Mouse (Mus musculus): ENCODE measurements around the gene Cd247.

The Cd247 gene

DNA sequence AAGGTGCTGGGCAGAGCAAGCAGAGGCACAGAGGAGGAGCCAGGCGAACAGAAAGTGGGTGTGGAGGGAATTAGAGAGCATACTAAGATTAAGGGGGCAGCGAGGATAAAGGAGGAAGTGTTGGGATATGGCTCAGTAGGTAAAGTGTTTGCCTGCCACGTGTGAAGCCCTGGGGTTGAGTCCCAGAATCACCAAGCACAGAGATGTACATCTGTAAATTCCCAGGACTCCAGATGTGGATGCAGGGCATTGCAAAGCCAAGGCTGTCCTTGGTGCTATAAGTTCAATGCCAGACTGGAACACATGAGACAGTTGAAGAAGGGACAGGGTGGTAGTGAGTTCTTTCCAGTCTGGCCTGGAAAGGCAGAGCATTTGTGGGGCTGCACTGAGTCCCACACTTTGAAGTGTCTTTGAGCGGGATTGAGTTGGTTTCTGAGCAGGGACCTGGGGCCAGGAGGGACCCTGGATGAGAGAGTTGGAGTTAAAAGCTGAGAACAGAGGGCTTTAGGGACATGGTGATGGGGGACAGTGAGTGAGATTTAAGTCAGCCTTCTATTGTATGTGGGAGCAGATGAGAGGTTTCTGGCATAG is 64.7 kb downstream of the Cd247 start:
- DNase-seq (ENCODE audit: low spot score): no peak

DNA sequence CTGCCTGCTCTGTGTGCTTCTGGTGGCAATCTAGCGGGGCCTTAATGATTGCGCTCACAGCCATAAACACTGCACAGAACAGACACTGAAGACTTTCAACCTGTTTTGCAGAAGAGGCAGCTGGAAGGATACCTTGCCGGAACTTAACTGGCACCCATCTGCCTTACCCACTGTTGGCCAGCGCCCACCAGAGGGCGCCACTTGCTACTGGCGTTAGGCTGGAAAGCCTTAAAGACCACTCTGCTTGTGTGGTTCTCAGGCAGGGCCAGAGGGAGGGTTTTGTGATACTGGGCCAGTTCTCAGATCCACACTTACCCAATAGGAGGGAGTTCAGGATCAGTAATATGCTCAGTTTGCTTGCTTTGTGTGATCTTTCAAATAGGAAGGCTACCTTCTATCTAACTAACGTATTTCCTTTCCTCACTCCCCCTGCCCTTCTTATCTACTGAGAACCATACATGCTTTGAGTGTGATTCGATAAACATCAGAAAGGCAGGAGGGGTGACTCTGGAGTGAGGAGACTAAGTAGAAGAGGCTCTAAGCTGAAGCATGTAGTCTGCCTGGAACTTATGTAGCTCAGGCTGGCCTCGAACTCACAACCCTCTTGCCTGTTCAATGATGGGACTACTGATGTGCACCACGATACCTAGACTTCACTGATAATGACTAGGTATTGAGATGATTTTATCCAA is 65.4 kb downstream of the Cd247 start:
- DNase-seq (ENCODE audit: low spot score): peak; percentile 24

DNA sequence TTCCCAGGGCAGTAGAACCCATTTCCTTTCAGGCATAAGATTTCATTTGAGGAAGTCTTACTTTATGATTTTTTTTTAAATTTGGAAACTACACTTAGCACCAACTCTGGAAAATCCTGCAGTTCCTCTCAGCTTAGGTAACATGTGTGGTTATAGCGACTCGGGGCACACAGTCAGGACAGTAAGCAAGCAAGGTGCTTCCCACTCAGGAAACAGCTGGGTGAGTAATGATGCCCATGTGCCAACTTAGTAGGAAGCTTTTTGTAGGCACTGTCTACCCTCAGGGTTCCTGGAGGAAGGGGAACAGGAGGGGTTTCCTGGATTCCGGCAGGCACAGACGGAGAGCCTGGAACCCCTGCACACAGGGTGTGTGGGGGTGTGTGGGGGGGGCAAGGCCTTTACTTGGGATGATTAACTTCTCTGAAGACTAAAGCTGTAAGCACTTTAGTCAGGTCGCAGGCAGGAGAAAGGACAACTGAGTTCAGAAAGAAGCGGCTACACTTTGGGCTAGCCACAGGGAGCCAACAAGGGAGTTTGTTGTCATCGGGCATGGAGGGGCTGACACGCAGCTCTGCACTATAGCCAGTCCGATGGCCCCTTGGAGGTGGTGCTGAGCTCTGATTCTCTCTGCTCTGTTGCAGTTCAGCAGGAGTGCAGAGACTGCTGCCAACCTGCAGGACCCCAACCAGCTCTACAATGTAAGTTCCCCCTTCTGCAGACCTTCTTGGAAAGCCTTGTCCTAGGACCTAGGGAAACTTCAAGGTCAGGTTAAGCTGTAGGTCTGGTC is 67.5 kb downstream of the Cd247 start:
- no peak for DNase-seq (ENCODE audit: low spot score)

DNA sequence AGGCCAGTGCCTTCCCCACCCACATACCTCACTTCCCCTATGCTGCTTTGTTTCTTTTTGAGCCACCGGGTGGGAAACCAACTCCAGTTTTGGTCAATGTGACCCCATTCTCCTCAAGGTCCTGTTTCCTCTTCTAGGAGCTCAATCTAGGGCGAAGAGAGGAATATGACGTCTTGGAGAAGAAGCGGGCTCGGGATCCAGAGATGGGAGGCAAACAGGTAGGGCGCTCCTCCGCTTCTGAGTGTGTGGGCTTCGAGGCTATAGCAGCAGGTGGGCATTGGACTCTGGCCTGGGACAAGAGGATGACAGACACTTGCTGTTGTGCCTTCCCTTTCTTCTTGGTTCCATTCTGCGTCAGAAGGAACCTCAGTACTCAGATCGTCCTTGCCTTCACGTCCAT is 68.8 kb downstream of the Cd247 start:
- DNase-seq (ENCODE audit: low spot score): no peak

DNA sequence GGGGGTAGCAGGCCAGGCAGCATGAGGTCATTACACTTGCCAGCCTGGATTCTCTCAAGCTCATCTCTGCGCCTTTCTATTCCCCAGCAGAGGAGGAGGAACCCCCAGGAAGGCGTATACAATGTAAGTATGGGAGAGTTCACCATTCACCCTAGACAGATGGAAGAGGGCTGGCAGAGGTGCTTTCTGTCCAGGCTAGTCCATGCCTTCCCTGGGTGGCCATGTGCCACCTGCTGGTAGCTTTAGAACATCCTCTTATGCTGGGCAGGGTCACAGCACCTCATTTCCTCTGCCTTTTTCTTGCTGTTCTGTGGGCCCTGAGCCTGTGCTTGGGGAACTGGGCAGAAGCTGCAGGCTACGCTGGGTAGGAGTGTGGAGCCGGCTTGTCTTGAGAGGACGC is 69.9 kb downstream of the Cd247 start:
- DNase-seq (ENCODE audit: low spot score): no peak

DNA sequence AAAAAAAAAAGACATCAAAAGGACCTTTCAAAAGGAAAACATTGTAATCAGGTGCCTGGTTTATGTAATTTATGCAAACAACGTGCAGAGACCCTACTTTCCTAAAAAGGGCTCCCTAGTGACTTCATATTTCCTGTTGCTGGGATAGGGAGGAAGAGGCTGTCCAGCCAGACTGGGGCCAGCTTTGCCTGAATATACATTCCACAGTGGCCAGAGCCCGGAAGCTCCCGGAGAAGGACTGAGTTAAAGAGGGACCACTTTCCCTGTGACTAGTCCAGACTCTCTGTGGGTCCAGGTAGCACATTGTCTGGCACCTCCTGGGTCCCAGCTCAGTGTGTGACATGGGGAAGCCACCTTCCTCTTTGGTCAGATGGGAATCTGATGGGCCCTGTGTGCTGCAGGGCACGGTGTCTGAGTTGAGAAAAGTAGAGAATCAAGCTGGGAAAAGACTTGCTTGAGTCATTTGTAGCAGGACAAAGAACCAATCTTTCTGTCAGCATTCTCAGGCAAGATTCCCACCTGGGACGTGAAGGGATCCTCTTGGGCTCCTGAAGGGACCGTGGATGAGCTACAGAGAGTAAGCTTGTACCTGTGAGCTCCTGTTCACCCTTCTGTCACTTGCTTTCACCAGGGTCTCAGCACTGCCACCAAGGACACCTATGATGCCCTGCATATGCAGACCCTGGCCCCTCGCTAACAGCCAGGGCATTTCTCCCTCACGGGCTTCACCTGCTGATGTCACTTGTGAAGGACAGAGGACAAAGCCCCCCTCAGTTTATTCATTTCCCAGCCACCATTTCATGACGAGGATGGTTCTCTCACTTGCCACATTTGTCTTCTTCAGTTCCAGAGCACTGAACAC is 72.1 kb downstream of the Cd247 start:
- DNase-seq (ENCODE audit: low spot score): no peak

DNA sequence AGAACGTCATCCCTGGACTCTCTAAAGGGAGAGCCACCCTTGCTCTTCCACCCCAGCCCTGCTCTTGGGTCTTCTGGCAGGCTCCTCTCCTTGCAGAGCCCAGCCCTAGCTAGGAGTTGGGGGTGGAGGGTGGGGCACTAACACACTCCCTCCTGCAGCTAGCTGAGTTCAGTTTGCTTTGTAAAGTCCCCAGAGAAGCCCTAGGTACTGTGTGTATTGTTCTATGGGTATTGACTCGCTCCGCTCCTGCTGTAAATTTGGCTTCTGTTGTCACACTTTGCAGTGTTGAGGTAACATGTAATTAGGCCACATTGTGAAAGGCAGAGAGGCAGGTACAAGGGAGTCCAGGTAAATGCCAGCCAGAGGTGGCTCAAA is 72.7 kb downstream of the Cd247 start:
- DNase-seq (ENCODE audit: low spot score): no peak

DNA sequence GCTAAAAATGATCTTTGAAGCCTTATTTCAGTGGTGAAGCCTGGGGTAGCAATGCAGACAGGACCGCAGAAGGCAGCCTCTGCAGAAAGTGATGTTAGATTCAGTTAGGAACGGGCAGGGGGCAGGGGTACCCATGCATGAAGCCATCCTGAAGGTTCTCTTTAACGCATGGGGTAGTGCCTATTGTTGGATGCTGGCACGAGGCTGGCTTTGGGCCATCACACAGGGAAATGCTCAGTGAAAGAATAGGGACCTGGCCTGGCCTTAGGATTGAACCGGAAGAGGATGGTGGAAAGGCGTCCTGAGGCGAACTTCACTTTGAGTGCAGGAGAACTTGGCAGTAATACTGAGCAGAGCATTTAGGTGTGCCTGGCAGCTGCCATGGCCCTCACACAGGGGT is 73.6 kb downstream of the Cd247 start:
- no peak for DNase-seq (ENCODE audit: low spot score)

DNA sequence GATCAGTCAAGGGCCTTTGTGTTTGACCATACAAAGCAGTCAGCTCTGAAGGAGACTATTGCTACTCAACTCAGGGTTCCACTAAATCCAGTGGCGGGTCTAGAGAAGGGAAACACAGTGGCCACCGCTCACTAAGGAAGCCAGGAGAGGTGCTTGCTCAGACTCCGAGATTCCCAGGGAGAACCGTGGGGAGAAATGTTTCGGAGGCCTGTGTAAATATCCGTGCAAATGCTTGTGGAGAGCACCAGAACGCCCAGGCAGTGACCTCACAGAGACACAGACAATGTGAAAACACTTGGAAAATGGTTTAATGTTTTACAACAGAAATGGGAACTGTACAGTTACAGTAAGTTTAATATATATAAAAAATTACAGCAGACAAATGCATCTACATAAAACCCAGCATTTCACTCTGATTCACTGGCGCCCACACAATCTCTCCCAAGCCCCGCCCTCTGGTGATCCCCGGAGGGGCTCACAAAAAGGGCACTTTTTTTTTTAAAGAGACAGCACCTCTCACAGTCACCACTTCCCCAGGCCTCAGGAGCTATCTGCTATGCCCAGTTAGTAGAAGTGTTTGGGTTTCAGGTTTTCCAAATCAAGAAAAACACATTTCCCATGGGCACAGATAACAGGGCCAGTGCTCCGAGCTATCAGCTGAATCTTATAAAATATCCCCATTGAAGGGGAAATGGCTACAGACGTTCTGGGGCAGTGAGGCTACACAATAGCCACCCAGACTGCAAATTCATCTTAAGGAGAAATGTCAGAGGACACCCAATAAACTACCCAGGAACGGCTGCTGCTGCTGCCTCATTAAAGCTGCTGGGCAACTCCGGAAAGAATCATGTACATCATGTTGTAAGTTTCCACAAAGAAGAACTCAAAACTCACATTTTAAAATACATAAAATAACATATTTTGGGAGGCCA is 76.6 kb downstream of the Cd247 start:
- DNase-seq (ENCODE audit: low spot score): no peak

DNA sequence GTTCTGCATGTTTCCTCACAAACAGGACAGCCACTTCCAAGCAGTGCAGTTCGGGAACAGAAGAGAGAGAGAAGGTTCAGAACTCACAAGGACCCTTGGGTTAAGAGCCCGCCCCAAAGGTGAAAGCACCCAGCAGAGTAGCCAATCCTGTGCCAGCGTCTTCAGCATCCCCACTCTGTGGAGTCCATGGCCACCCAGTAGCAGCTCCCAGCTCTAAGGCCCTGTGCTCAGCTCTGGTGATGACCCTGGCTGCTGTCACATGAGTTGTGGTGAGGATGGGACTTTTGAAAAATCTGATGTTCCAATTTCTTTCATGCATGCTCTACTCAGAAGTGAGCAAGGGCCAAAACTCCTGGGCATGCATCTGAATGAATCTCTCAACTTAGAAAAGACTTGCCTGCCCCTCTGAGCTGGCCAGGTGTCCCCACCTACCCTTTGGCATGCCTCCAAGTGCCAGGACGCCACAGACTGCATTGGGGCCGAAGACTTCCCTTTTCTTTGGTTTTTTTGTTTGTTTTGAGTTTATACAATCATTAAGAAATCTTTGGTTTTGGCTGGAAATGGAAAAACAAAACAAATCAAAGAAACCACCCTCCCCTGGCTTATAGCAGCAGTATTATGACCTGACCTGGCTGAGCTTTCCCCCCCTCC is 78.3 kb downstream of the Cd247 start:
- DNase-seq (ENCODE audit: low spot score): no peak

DNA sequence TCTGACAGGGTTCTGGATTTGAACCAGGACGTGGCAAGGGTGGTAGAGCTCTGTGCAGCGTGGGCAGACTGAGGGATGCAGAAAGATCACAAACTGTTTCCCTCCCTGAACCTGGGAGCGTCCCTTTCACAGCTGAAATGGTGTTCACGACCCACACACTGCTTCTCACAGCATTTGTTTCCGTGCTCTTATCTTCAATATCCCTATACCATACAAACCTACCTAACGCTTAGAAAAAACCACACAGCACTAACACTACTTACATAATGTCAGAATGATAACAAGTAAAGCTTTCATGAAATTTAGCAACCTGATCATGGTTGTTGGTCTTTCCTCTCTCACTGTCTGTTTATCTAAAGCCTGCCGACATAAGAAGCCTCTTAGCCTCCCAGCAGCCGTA is 80.2 kb downstream of the Cd247 start:
- no peak for DNase-seq (ENCODE audit: low spot score)

DNA sequence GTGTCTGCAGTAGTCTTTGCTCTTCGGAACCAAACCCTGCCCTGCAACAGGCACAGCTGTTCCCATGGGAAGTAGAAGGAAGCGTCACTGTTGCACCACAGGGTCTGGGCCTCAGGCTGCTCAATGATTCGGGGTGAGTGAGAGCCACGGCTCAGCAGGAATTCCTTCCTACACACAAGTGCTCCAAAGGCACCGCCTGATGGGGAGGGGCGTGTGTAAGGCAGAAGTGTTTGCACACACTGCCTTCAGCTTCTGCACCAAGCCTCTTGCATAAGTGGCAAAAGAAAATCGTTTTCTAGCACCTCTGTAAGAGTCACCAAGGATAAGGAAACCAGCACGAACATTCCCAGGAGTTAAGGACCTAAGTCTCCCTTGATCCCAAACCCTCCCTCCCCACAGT is 86.2 kb downstream of the Cd247 start:
- DNase-seq (ENCODE audit: low spot score): no peak

DNA sequence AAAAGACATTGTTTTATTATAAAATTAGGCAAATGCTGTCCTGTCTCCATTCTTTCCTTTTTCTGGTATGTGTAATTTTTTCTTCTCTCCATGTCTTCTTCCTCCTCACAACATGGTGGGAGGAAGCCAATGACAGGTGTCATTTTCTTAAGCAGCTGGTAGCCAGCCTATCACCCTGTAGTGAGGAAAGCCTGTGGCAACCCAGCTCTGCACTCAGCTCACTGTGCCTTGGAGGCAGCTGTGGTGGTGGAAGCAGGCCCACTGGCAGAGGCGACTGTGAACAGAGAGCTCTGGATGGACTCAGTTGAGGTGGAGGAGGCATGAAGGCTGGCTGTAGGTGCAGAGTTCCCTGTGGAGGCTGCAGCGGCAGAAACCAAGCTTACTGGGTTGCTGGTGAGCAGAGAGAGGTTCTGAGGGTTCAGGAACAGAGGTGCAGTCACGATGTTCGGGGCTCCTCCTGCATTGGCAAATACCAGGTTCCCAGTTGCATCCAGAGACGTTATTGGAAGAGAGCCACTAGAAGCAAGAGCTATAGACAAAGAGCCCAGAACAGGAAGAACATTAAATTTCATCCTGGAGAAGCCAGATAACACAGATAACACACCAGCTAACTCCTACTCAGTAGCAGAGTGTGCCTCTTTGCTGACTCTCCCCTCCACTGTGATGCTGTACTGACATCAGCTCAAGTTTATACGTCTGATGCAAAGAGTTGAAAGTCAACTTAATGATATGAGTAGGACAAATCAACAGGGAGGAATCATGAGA is 87.2 kb downstream of the Cd247 start:
- DNase-seq (ENCODE audit: low spot score): no peak

DNA sequence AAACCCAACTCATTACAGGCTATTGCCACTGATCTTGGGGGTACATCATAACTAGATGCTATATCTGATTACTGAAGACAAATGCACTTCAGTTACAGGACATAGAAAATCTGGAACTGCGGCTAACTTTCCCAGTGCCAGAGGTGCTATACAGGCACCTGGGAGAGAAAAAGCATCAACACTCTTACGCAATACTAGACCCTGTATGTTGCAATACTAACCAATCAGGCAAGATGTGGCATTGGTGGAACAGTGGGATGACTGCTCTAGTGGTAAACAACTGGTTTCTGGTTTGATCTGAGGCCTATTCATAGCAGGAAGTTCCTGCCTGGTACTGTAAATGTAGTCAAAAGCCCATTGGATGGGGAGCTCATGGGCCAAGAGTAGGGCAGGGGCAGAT is 90.3 kb downstream of the Cd247 start:
- no peak for DNase-seq (ENCODE audit: low spot score)

DNA sequence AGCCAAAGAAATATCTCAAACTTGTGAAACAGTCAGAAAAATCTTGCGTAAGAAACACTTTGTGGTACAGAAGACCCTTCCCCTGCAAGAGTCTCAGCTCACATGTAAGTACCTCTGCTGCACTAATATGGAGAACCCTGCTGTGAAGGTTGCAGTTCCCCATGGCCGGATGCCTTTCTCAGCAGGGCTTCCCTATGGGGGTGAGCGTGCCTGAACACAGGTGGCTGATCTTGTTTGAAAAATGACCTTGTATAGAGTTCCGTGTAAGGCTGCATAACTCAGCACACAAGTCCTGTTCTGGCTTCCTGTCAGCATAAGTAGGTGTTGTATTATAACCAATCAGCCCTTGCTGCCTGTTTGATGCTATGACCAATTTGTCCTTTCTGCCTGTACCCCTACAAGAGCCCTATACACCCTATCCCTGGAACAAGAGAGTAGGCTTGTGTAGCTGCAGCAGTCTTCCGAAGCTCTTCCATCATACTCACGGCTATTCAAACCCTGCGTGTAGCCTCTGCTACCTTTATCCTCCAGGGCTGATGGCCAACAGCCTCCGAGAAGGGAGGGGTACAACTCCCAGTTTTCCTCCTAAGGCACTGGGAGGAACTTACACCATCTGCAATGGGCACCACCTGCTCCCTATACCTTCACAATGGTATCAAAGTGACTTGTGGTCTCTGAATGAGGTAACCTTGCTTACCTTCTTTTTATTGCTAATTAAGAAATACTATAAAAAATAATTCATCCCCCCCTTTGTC is 93.8 kb downstream of the Cd247 start:
- no peak for DNase-seq (ENCODE audit: low spot score)

DNA sequence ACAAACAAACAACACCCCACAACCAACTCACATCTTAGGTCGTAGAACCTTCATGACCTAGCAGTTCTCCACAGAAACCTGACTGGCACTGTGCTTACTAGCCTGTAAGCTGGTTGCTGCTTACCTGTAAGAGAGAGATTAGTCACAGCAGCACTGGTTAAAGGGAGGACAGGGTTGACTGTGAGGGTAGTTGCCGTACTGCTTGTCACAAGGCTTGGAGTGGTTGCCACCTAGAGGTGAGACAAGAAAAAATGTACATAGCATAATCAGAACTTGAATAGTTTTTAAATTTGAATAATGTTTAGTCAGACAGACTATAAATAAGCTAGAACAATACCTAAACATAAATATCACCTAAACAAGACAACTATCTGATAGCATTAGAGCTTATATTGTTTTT is 103.2 kb downstream of the Cd247 start:
- DNase-seq (ENCODE audit: low spot score): no peak

DNA sequence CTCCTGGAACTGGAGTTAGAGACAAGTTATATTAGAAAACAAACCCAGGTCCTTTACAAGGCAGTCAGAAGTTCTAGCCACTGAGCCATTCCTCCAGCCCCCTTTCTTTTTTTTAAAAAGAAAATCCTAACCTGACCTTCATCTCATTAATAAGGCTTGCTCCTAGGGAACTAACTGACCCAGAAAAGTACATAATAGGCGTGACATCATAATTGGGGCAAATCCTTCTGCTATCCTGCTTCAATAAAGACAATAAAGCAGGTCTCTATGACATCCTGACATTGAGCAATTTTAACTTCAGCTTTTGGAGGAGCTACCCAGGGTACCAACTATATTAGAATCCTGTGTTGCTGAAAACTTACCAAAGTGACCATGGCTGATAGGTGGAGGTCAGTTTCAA is 115.1 kb downstream of the Cd247 start:
- no peak for DNase-seq (ENCODE audit: low spot score)

DNA sequence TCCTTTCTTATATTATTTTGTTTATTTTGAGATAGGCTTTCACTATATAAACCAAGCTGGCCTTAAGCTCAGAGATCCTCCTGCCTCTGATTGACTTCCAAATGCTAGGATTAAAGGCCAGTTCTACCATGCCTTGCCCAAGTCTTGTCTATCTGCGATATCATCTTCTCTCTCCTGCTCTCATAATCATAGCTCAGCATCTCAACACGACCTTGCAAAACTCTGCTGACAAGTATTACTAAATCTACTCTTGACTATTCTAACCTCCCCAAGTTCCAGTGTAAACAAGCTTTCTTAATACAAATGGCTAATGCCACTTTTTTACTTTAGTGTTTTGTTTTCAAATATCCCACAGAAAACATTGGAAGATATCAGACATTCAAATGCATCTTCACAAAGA is 119.7 kb downstream of the Cd247 start:
- no peak for DNase-seq (ENCODE audit: low spot score)

DNA sequence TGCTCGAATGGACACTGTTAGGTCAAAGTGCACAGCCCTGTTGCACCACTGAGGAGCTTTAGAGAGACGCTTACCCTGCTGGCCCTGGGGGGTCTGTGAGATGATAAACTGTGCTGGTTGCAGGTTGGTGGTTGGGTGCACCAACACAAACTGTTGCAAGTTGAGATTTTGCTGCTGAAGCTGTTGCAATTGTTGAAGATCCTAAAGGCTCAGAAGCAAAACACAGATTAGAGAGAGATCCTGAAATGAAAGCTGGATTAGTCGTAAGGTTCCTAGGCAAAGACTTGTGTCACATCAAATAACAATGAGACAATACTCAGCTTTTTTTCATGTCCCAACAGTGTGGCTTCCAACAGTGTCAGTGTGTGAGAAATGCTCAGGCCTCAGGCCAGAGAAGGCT is 120.3 kb downstream of the Cd247 start:
- DNase-seq (ENCODE audit: low spot score): peak; percentile 9

All from yolk sac, embryonic 10.5 days (tissue).